Mouse (Mus musculus): Measurements from ENCODE around the gene Fam89b. TPM values are rescaled to one million over a fixed set of nuclear protein-coding genes. Genes with fewer than 3 reads are reported as not detected.

The Fam89b gene
- 100 to 1,000 TPM; 101 to 122 TPM for polyA plus RNA-seq (2017; shearing (Covaris generic))

GRCm38 (mm10) chr19:5729444-5729815, at the start of gene Fam89b:
Fam89b (minus strand) TSS chr19:5729653.

GRCm38 (mm10) chr19:5770925-5771860, 41.7 kb upstream of the Fam89b start, which contains the start of gene Scyl1:
Scyl1 (minus strand) TSS chr19:5771419.

GRCm38 (mm10) chr19:5740320-5741317, 11.2 kb upstream of the Fam89b start, which contains the start of gene Ltbp3:
Ltbp3 (plus strand) TSS chr19:5740904.

GRCm38 (mm10) chr19:5725767-5726515, 3.5 kb downstream of the Fam89b start, which contains the start of gene Ehbp1l1:
Ehbp1l1 (minus strand) TSS chr19:5726317.

GRCm38 (mm10) chr19:5704163-5704800, 25.2 kb downstream of the Fam89b start, which contains the start of gene Kcnk7:
Kcnk7 (plus strand) TSS chr19:5704367.

GRCm38 (mm10) chr19:5688200-5689087, 41.0 kb downstream of the Fam89b start, which contains the start of the genes Map3k11 and Pcnx3:
Map3k11 (plus strand) TSS chr19:5688742.
Pcnx3 (minus strand) TSS chr19:5688908.

Other genes starting within 250 kb of the Fam89b start
- gene Mus81, start 241.3 kb downstream of the Fam89b start, polyA plus RNA-seq (2017; shearing (Covaris generic)), result 10 to 100 TPM; 56.5 to 60.6 TPM
- gene Cfl1, start 239.2 kb downstream of the Fam89b start, polyA plus RNA-seq (2017; shearing (Covaris generic)), result 1,000 to 10,000 TPM; 4,073 to 4,463 TPM
- under 1 TPM in 1 of 2 experiments, not detected in 1; 0.22 TPM for gene 1700020D05Rik, start 225.9 kb downstream of the Fam89b start, polyA plus RNA-seq (2017; shearing (Covaris generic))
- gene Snx32, start 219.1 kb downstream of the Fam89b start, polyA plus RNA-seq (2017; shearing (Covaris generic)), result 10 to 100 TPM; 10.7 to 22.0 TPM
- under 1 TPM in 1 of 2 experiments, not detected in 1; 0.57 TPM for gene Ovol1, start 169.0 kb downstream of the Fam89b start, polyA plus RNA-seq (2017; shearing (Covaris generic))
- 10 to 100 TPM; 11.7 to 22.5 TPM for gene Ap5b1, start 161.6 kb downstream of the Fam89b start, polyA plus RNA-seq (2017; shearing (Covaris generic))
- 100 to 1,000 TPM; 104 to 115 TPM for gene Rnaseh2c, start 127.8 kb downstream of the Fam89b start, polyA plus RNA-seq (2017; shearing (Covaris generic))
- 10 to 100 TPM; 37.2 to 37.4 TPM for gene Kat5, start 119.4 kb downstream of the Fam89b start, polyA plus RNA-seq (2017; shearing (Covaris generic))
- 100 to 1,000 TPM; 137 to 140 TPM for gene Rela, start 92.2 kb downstream of the Fam89b start, polyA plus RNA-seq (2017; shearing (Covaris generic))
- gene Sipa1, start 65.9 kb downstream of the Fam89b start, polyA plus RNA-seq (2017; shearing (Covaris generic)), result 100 to 1,000 TPM; 121 to 239 TPM
- 10 to 100 TPM; 47.3 to 58.7 TPM for gene Map3k11, start 40.9 kb downstream of the Fam89b start, polyA plus RNA-seq (2017; shearing (Covaris generic))
- 10 to 100 TPM; 27.6 to 46.4 TPM for gene Pcnx3, start 40.7 kb downstream of the Fam89b start, polyA plus RNA-seq (2017; shearing (Covaris generic))
- 1 to 10 TPM; 2.7 to 4.0 TPM for gene Kcnk7, start 25.3 kb downstream of the Fam89b start, polyA plus RNA-seq (2017; shearing (Covaris generic))
- gene Ehbp1l1, start 3.3 kb downstream of the Fam89b start, polyA plus RNA-seq (2017; shearing (Covaris generic)), result 10 to 100 TPM; 35.7 to 68.1 TPM
- under 1 TPM; 0.74 to 0.98 TPM for gene Ltbp3, start 11.3 kb upstream of the Fam89b start, polyA plus RNA-seq (2017; shearing (Covaris generic))
- 10 to 100 TPM; 45.0 to 60.9 TPM for gene Scyl1, start 41.8 kb upstream of the Fam89b start, polyA plus RNA-seq (2017; shearing (Covaris generic))
- 100 to 1,000 TPM; 201 to 224 TPM for gene Frmd8, start 145.6 kb upstream of the Fam89b start, polyA plus RNA-seq (2017; shearing (Covaris generic))
- gene Slc25a45, start 148.2 kb upstream of the Fam89b start, polyA plus RNA-seq (2017; shearing (Covaris generic)), result 10 to 100 TPM; 46.6 to 48.9 TPM
- 1 to 10 TPM in 1 of 2 experiments, under 1 TPM in 1; 0.20 to 1.5 TPM for gene Tigd3, start 164.5 kb upstream of the Fam89b start, polyA plus RNA-seq (2017; shearing (Covaris generic))
- 100 to 1,000 TPM; 135 to 158 TPM for gene Dpf2, start 183.4 kb upstream of the Fam89b start, polyA plus RNA-seq (2017; shearing (Covaris generic))
- gene Cdc42ep2, start 195.2 kb upstream of the Fam89b start, polyA plus RNA-seq (2017; shearing (Covaris generic)), result under 1 TPM; 0.06 to 0.79 TPM
- 10 to 100 TPM; 47.2 to 52.6 TPM for gene Pola2, start 234.5 kb upstream of the Fam89b start, polyA plus RNA-seq (2017; shearing (Covaris generic))

All from activated CD4-positive, CD25-positive, alpha-beta regulatory T cell (primary cell).